Comparison of ENCODE assay signal across 16 mouse cellular contexts in genomic region chr6:86939797-86940196, GRCm38 (mm10).
"Had no signal": no experiment of that assay in that cellular context is flagged by ENCODE, and none has a peak within 500 bp of the region (broad histone marks: within the 10 kb centered on the region; RNA-seq: fewer than 3 reads in every experiment).

No protein-coding gene starts in this region.

- H3K4me1 ChIP-seq: intestine, embryonic 15.5 days; midbrain, embryonic 10.5 days; neural tube, embryonic 15.5 days had no signal

- DNase-seq: kidney, adult 18-20 months; kidney, postnatal 36 days; left cerebral cortex, postnatal 4 days; lung, adult 2 months; lung, postnatal 4 days; midbrain, embryonic 14.5 days; right cerebral cortex, postnatal 4 days; spleen, adult 18-20 months; thymus, adult 18-20 months; thymus, postnatal 14 days had no signal

- H3K4me2 ChIP-seq: intestine, embryonic 15.5 days; limb, embryonic 13.5 days; neural tube, embryonic 15.5 days had no signal

- ATAC-seq: intestine, embryonic 15.5 days; lung, postnatal 0 days had no signal

- H3K27me3 ChIP-seq: intestine, embryonic 15.5 days; limb, embryonic 13.5 days; neural tube, embryonic 15.5 days had no signal

- H3K9ac ChIP-seq: intestine, embryonic 15.5 days; limb, embryonic 13.5 days; neural tube, embryonic 15.5 days had no signal

- H3K9me3 ChIP-seq: intestine, embryonic 15.5 days; neural tube, embryonic 15.5 days had no signal

- H3K4me3 ChIP-seq: intestine, embryonic 15.5 days; limb, embryonic 13.5 days; midbrain, embryonic 10.5 days; myocyte; neural tube, embryonic 15.5 days had no signal

- H3K27ac ChIP-seq: intestine, embryonic 15.5 days; limb, embryonic 13.5 days; midbrain, embryonic 10.5 days; neural tube, embryonic 15.5 days had no signal
